11 mouse cellular contexts compared by ENCODE assay signal in the genomic region with DNA sequence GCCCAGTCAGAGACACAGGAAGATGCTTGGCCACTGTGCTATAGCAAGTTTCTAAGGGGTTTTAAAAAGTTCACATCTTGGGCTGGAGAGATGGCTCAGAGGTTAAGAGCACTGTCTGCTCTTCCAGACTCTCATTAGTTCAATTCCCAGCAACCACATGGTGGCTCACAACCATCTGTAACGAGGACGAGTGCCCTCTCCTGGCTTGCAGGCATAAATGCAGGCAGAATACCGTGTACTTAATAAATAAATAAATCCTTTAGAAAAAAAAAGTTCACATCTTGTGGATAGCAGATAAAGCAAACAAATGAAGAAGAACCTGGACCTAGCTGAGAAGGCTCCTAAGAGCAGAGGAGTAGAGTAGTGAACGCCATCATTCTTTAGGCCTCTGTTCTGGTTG. TPM values are rescaled to one million over a fixed set of nuclear protein-coding genes. Genes with fewer than 3 reads are reported as not detected.
DNase-seq lines count a peak whose midpoint lies in the region; ATAC-seq and TF ChIP-seq lines count a peak whose summit lies in the region.
"Had no signal": no experiment of that assay in that cellular context is flagged by ENCODE, and none has a peak within 500 bp of the region (broad histone marks: within the 10 kb centered on the region; RNA-seq: fewer than 3 reads in every experiment).

No protein-coding gene starts in this region.

- TF ChIP-seq POLR2A in thymus, adult 2 months (IDR thresholded peaks at IDR 0.05; ENCODE audit: control insufficient read depth, extremely low read depth, insufficient read depth, low read length, poor library complexity) = no peak

- no peak for DNase-seq in heart, postnatal 0 days (ENCODE audit: low spot score)
- no peak for DNase-seq in heart, embryonic 10.5 days (ENCODE audit: low spot score)
- DNase-seq in thymus, adult 2 months = peak; percentile 9
- no peak for DNase-seq in thymus, adult 18-20 months
- peak; percentile 22 for DNase-seq in c-Kit-positive CD71-positive TER-119-positive erythroid progenitor cells, embryonic 14.5 days (ENCODE audit: low spot score)
- DNase-seq in urinary bladder, postnatal 10 days (ENCODE audit: low spot score) = no peak
- DNase-seq in spleen, postnatal 36 days (ENCODE audit: low spot score in 2 of 2) = no peak
- no peak for DNase-seq in adrenal gland, adult 8-10 months

- H3K4me3 ChIP-seq in heart, postnatal 0 days (ENCODE audit: low read depth, low read length) = no peak overlapping the region
- H3K4me3 ChIP-seq in heart, embryonic 10.5 days = no peak overlapping the region
- H3K4me3 ChIP-seq in thymus, adult 2 months (ENCODE audit: control insufficient read depth, insufficient read depth, low read length) = no peak overlapping the region
- H3K4me3 ChIP-seq: heart, embryonic 12.5 days; lung, embryonic 15.5 days had no signal

- H3K27ac ChIP-seq in heart, postnatal 0 days (ENCODE audit: low read depth) = no peak overlapping the region
- H3K27ac ChIP-seq in heart, embryonic 10.5 days = no peak overlapping the region
- no peak overlapping the region for H3K27ac ChIP-seq in thymus, adult 2 months (ENCODE audit: control insufficient read depth, insufficient read depth, low read length)
- H3K27ac ChIP-seq: lung, embryonic 15.5 days had no signal

- H3K9ac ChIP-seq in heart, postnatal 0 days (replicated peaks; ENCODE audit: low read depth, low read length) = no peak overlapping the region
- H3K9ac ChIP-seq: heart, embryonic 12.5 days; lung, embryonic 15.5 days had no signal

- no peak for ATAC-seq in heart, postnatal 0 days (ENCODE audit: insufficient read depth, low read depth)

- no peaks in the 10 kb centered on the region for H3K27me3 ChIP-seq in heart, postnatal 0 days (ENCODE audit: control insufficient read depth, insufficient read depth, low read length)
- no peaks in the 10 kb centered on the region for H3K27me3 ChIP-seq in heart, embryonic 10.5 days (ENCODE audit: insufficient read depth, poor library complexity, severe bottlenecking)
- no peaks in the 10 kb centered on the region for H3K27me3 ChIP-seq in thymus, adult 2 months (ENCODE audit: control insufficient read depth, insufficient read depth, low read length)
- H3K27me3 ChIP-seq: heart, embryonic 12.5 days; lung, embryonic 15.5 days had no signal

- no peak overlapping the region for H3K4me2 ChIP-seq in heart, postnatal 0 days (ENCODE audit: low read depth, low read length)
- H3K4me2 ChIP-seq: heart, embryonic 12.5 days; lung, embryonic 15.5 days had no signal

- peaks cover 94% of the 10 kb centered on the region for H3K36me3 ChIP-seq in heart, postnatal 0 days (replicated peaks; ENCODE audit: control insufficient read depth, insufficient read depth, low read length)
- H3K36me3 ChIP-seq in heart, embryonic 10.5 days = peaks cover 74% of the 10 kb centered on the region
- no peaks in the 10 kb centered on the region for H3K36me3 ChIP-seq in thymus, adult 2 months (ENCODE audit: control insufficient read depth, insufficient read depth, low read length)

- H3K4me1 ChIP-seq in heart, postnatal 0 days (ENCODE audit: control insufficient read depth, insufficient read depth) = no peaks in the 10 kb centered on the region
- 0 out of 2 replicates have a peak, but pooled peaks cover 10% of the 10 kb centered on the region for H3K4me1 ChIP-seq in heart, embryonic 10.5 days
- H3K4me1 ChIP-seq in thymus, adult 2 months (replicated peaks; ENCODE audit: control insufficient read depth, insufficient read depth, low read length) = no peaks in the 10 kb centered on the region
- H3K4me1 ChIP-seq: heart, embryonic 12.5 days had no signal

- 55% methylated on average over 4 of the region's 4 CpGs for WGBS in heart, postnatal 0 days
- 48% methylated on average over 4 of the region's 4 CpGs for WGBS in heart, embryonic 10.5 days
- WGBS in thymus, adult 2 months = 81% methylated on average over 4 of the region's 4 CpGs

- TF ChIP-seq CTCF in heart, postnatal 0 days (IDR thresholded peaks at IDR 0.05; ENCODE audit: low read depth) = peak; percentile 37
- no peak for TF ChIP-seq CTCF in thymus, adult 2 months (IDR thresholded peaks at IDR 0.05; ENCODE audit: borderline replicate concordance, control insufficient read depth, extremely low read depth, insufficient read depth, low read length, poor library complexity)

- H3K9me3 ChIP-seq in heart, postnatal 0 days (replicated peaks; ENCODE audit: control insufficient read depth, low read length) = no peaks in the 10 kb centered on the region
- no peaks in the 10 kb centered on the region for H3K9me3 ChIP-seq in heart, embryonic 10.5 days
- H3K9me3 ChIP-seq: heart, embryonic 12.5 days; lung, embryonic 15.5 days had no signal

- no peak for TF ChIP-seq EP300 in heart, postnatal 0 days (IDR thresholded peaks at IDR 0.05; ENCODE audit: low read depth)

RNA-seq across cellular contexts. Expression of a gene that starts 16.2 kb away (rescaled TPM):
- total RNA-seq in heart, postnatal 0 days (2014; rRNA removed; ENCODE audit: low replicate concordance) = 18.5 and 27.1 TPM in 2 replicates
- polyA plus RNA-seq in heart, postnatal 0 days (2015; fragmentation: Nextera tagmentation; extraction: Ambion mirVana) = 48.4 and 49.8 TPM in 2 replicates
- 116 and 133 TPM in 2 replicates for polyA plus RNA-seq in heart, embryonic 10.5 days (2016; fragmentation: Nextera tagmentation; extraction: Ambion mirVana)
- polyA plus RNA-seq in thymus, adult 2 months (2012; rRNA removed) = 98.7 and 107 TPM in 2 replicates
- 100 to 1,000 TPM; 167 to 272 (median 233) TPM for total RNA-seq in adrenal gland, adult 8-10 months (2022)

RNA-seq across cellular contexts. Expression of a gene that starts 45.3 kb away (rescaled TPM):
- 0.12 and 2.0 TPM in 2 replicates for total RNA-seq in heart, postnatal 0 days (2014; rRNA removed; ENCODE audit: low replicate concordance)
- polyA plus RNA-seq in heart, postnatal 0 days (2015; fragmentation: Nextera tagmentation; extraction: Ambion mirVana) = 10.3 and 10.7 TPM in 2 replicates
- 29.7 and 38.6 TPM in 2 replicates for polyA plus RNA-seq in heart, embryonic 10.5 days (2016; fragmentation: Nextera tagmentation; extraction: Ambion mirVana)
- polyA plus RNA-seq in thymus, adult 2 months (2012; rRNA removed) = 14.0 and 17.6 TPM in 2 replicates
- total RNA-seq in adrenal gland, adult 8-10 months (2022) = 10 to 100 TPM; 10.3 to 21.1 (median 14.9) TPM

RNA-seq across cellular contexts. Expression of a gene that starts 56.2 kb away (rescaled TPM):
- total RNA-seq in heart, postnatal 0 days (2014; rRNA removed; ENCODE audit: low replicate concordance) = not detected in 2 replicates
- polyA plus RNA-seq in heart, postnatal 0 days (2015; fragmentation: Nextera tagmentation; extraction: Ambion mirVana) = not detected in 2 replicates
- polyA plus RNA-seq in heart, embryonic 10.5 days (2016; fragmentation: Nextera tagmentation; extraction: Ambion mirVana) = 0.28 TPM in 1 of 2 replicates, not detected in the other
- polyA plus RNA-seq in thymus, adult 2 months (2012; rRNA removed) = 0.22 and 0.67 TPM in 2 replicates
- total RNA-seq in adrenal gland, adult 8-10 months (2022) = 1 to 10 TPM in 3 of 4 experiments, under 1 TPM in 1; 0.90 to 4.7 (median 2.1) TPM
- polyA plus RNA-seq: heart, embryonic 12.5 days; neural tube, embryonic 11.5 days had no signal

Comparison
In these comparisons a context has a peak if more than half of its experiments do, and no peak if none do; other contexts are left out.
1. DNase-seq: peak in thymus, adult 2 months (single experiment) and c-Kit-positive CD71-positive TER-119-positive erythroid progenitor cells, embryonic 14.5 days (single experiment); none in heart, postnatal 0 days (single experiment), heart, embryonic 10.5 days (single experiment), thymus, adult 18-20 months (0 of 2), urinary bladder, postnatal 10 days (single experiment), spleen, postnatal 36 days (0 of 2) and adrenal gland, adult 8-10 months (single experiment).